Mouse (Mus musculus) G1E (cell line): ENCODE data around the gene Akt1s1.

ENCODE experiments used
- CTCF ChIP-seq: IDR thresholded peaks from 2 replicates; pipeline ENCODE4 v1.5.1; 2012; ENCODE audit warnings: low read depth, low read length, inconsistent platforms, mixed read lengths
- GATA1 ChIP-seq: IDR thresholded peaks from 2 replicates; pipeline ENCODE4 v1.6.1; 2012; ENCODE audit warnings: borderline replicate concordance, low read length, inconsistent platforms, mixed read lengths
- TAL1 ChIP-seq: conservative IDR thresholded peaks from 2 replicates; pipeline ENCODE4 v1.6.1; 2012; ENCODE audit warnings: low read depth, low read length, inconsistent platforms, mixed read lengths

- TF ChIP-seq CTCF (no peak), GATA1 (no peak), TAL1 (no peak)
Measured at GRCm38 (mm10) chr7:44848561-44849415, at the start of gene Akt1s1, which contains the start of gene Tbc1d17.
